Mouse (Mus musculus): ENCODE results near the gene Thra. TPM values are rescaled to one million over a fixed set of nuclear protein-coding genes. Genes with fewer than 3 reads are reported as not detected.
"Not testable (repeated sequence)": the region's sequence is repeated elsewhere in the genome, so short reads cannot be mapped to it uniquely, and the experiment has no call there.

Gene Thra
- polyA plus RNA-seq, 1 experiment from 2014 or later, result 36.3 TPM

DNA sequence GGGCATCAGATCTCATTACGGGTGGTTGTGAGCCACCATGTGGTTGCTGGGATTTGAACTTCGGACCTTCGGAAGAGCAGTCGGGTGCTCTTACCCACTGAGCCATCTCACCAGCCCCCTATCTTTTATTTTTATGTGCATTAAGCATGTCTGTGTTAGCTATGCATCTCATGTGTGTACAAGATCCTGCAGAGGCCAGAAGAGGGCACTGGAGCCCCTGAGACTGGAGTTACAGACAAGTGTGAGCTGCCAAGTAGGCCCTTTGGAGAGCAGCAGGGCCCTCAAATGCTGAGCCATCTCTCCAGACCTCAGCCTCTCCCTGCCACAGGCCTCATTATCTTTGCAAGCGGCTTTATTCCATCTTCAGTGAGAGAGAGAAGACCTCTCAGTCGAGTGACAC is 28.4 kb upstream of the Thra start:
- not testable (repeated sequence) for ATAC-seq (ENCODE audit: low read depth); H3K36me3 ChIP-seq (ENCODE audit: control insufficient read depth, insufficient read depth, low read length); H3K9ac ChIP-seq (ENCODE audit: low read length); H3K9me3 ChIP-seq (ENCODE audit: control insufficient read depth, low read length); H3K4me2 ChIP-seq (ENCODE audit: low read depth, low read length); H3K27ac ChIP-seq (ENCODE audit: low read length); H3K27me3 ChIP-seq (ENCODE audit: control insufficient read depth, insufficient read depth, low read depth, low read length); H3K4me3 ChIP-seq (ENCODE audit: low read length)
- H3K4me1 ChIP-seq (replicated peaks; ENCODE audit: control insufficient read depth, insufficient read depth, low read length), result peaks cover 36% of the 10 kb centered on the region
- WGBS, result 74% methylated on average over 5 of the region's 6 CpGs

DNA sequence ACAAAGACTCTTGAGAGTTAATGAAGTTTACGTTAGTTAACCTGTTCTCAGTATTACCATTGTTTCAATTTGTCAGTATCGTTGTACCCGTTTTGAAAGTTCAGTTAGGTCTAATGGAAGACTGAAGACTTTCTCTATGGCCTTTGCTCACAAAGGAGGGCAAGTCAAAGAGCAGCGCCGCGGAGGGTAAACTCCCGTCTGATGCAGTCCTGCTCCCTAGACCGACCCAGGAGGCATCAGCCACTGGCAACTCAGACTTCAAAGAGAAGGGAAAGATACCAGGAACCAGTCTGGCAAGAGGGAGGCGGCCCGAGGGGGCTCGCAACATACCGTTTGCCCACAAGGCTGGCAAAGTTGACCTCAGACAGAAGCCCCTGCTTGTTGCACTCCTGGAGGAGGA is 26.7 kb upstream of the Thra start:
- H3K9ac ChIP-seq (ENCODE audit: low read length), result no peak overlapping the region
- H3K36me3 ChIP-seq (ENCODE audit: control insufficient read depth, insufficient read depth, low read length), result peaks cover 8% of the 10 kb centered on the region; the same call in 1 of the 2 replicates
- 60% methylated on average over 12 of the region's 12 CpGs for WGBS
- H3K27ac ChIP-seq (ENCODE audit: low read length), result peak overlapping the region; percentile 56
- H3K4me1 ChIP-seq (replicated peaks; ENCODE audit: control insufficient read depth, insufficient read depth, low read length), result peaks cover 29% of the 10 kb centered on the region
- no peak for ATAC-seq (ENCODE audit: low read depth)
- no peak overlapping the region for H3K4me3 ChIP-seq (ENCODE audit: low read length)
- no peaks in the 10 kb centered on the region for H3K27me3 ChIP-seq (ENCODE audit: control insufficient read depth, insufficient read depth, low read depth, low read length)
- H3K9me3 ChIP-seq (ENCODE audit: control insufficient read depth, low read length), result no peaks in the 10 kb centered on the region
- H3K4me2 ChIP-seq (ENCODE audit: low read depth, low read length), result no peak overlapping the region

DNA sequence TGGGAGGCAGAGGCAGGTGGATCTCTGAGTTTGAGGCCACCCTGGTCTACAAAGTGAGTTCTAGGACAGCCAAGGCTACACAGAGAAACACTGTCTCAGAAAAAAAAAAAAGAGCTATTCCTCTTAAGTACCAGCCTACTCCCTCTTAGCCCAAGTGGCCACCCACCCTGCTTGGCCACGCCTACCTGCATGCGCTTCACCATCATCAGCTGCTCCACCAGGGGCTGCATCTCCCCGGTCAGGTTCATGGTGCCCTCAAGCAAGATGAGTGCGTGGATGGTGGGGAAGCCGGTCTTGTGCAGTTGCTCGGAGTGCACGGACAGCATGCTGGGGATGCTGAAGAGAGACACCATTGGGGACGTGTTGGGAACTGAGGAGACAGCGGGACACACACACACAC is 24.5 kb upstream of the Thra start:
- Histone ChIP-seq H3K4me3 (ENCODE audit: low read length) (no peak overlapping the region), H3K4me1 (replicated peaks; ENCODE audit: control insufficient read depth, insufficient read depth, low read length) (peaks cover 12% of the 10 kb centered on the region)
- WGBS, result 93% methylated on average over 9 of the region's 9 CpGs

DNA sequence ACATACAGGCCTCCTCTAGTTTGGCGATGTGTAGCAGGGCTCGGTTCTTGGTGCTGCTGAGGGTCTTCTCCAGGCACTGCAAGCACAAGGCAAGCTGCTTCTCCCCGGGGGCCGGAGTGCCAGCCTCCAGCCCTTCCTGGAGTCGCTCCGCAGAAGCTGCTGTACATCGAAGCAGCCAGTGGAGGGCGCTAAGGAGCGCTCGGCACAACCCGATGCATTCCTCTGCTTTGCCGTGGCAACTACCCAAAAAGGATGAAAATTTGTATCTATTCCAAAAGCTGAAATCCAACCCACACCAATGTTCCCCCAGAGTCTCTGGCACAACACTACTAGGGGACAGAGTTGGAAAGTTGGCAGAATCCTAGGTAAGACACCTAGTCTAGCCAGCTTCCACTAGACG is 22.5 kb upstream of the Thra start:
- H3K4me2 ChIP-seq (ENCODE audit: low read depth, low read length), result no peak overlapping the region
- H3K27me3 ChIP-seq (ENCODE audit: control insufficient read depth, insufficient read depth, low read depth, low read length), result no peaks in the 10 kb centered on the region
- H3K4me1 ChIP-seq (replicated peaks; ENCODE audit: control insufficient read depth, insufficient read depth, low read length), result peaks cover 29% of the 10 kb centered on the region
- H3K4me3 ChIP-seq (ENCODE audit: low read length), result no peak overlapping the region
- peaks cover 3% of the 10 kb centered on the region; the same call in 1 of the 2 replicates for H3K36me3 ChIP-seq (ENCODE audit: control insufficient read depth, insufficient read depth, low read length)
- 0 out of 2 replicates have a peak, but pooled peaks have one; percentile 2 for ATAC-seq (ENCODE audit: low read depth)
- H3K27ac ChIP-seq (ENCODE audit: low read length), result peak overlapping the region; percentile 51; the same call in 1 of the 2 replicates
- no peak overlapping the region for H3K9ac ChIP-seq (ENCODE audit: low read length)
- whole genome bisulfite sequencing, result 9% methylated on average over 13 of the region's 13 CpGs
- no peaks in the 10 kb centered on the region for H3K9me3 ChIP-seq (ENCODE audit: control insufficient read depth, low read length)

More for the DNA sequence above, 24.5 kb upstream of the Thra start:
- H3K27me3 ChIP-seq (ENCODE audit: control insufficient read depth, insufficient read depth, low read depth, low read length), result no peaks in the 10 kb centered on the region
- ATAC-seq (ENCODE audit: low read depth), result no peak
- H3K36me3 ChIP-seq (ENCODE audit: control insufficient read depth, insufficient read depth, low read length), result peaks cover 8% of the 10 kb centered on the region; the same call in 1 of the 2 replicates
- no peak overlapping the region for H3K27ac ChIP-seq (ENCODE audit: low read length)
- no peak overlapping the region for H3K9ac ChIP-seq (ENCODE audit: low read length)
- no peak overlapping the region for H3K4me2 ChIP-seq (ENCODE audit: low read depth, low read length)
- no peaks in the 10 kb centered on the region for H3K9me3 ChIP-seq (ENCODE audit: control insufficient read depth, low read length)

DNA sequence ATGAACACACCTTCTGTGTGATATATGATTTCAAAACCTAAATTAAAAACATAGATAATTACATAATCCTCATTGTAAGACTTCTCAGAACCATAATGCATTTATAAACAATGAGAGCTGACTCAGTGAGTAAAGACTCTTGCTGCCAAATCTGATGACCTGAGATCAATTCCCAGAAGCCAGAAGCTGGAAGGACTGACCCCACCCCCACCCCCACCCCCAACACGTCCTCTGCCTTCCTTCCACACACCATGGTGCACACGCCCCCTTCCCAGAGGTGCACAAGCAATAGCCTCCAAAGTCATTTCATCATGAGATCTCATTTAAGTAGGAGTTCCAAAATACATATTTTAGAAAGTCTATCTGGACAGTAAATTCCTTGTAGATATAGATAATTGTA is 19.7 kb upstream of the Thra start:
- H3K27ac ChIP-seq (ENCODE audit: low read length), result no peak overlapping the region
- ATAC-seq (ENCODE audit: low read depth), result no peak

DNA sequence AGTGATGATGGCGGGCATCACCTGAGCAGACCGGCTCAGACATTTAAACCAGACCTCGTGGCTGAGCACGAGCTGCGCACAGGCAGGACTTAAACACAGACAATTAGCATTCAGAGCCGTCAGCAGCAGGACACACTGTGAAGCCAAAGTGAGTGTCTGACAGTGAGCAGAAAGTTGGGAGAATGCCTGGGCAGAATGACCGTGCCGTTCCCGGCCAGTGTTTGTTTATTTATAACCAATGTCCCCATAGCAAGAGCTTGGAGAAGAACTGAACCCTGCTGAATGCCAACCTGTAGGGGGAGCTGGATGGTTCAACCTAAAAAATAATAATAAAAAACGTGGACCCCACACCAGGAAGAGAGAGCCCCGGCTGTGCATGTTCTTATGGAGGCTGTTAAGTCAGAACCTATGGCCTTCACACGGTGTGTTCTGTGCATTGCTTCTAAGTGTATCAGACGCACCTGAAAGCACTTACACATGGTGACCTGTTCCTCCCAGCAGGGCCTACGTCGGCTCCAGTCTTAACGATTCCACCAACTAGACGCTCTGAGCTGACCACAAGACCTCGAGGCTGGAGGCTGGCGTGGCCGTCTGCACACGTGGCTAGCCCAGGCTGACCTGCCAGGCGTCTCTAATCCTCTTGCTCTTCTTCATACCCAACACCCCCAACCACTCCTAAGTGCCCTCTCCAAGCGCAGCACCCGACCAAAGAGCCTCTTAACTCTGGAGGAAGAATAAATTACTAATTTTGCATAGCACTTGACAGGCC is 18.8 kb upstream of the Thra start:
- Histone ChIP-seq H3K4me3 (ENCODE audit: low read length) (no peak overlapping the region), H3K36me3 (ENCODE audit: control insufficient read depth, insufficient read depth, low read length) (peaks cover 2% of the 10 kb centered on the region; the same call in 1 of the 2 replicates), H3K9me3 (ENCODE audit: control insufficient read depth, low read length) (no peaks in the 10 kb centered on the region), H3K27ac (ENCODE audit: low read length) (peak overlapping the region; percentile 89), H3K4me1 (replicated peaks; ENCODE audit: control insufficient read depth, insufficient read depth, low read length) (peaks cover 33% of the 10 kb centered on the region), H3K27me3 (ENCODE audit: control insufficient read depth, insufficient read depth, low read depth, low read length) (no peaks in the 10 kb centered on the region), H3K9ac (ENCODE audit: low read length) (peak overlapping the region; percentile 30; the same call in 1 of the 2 replicates), H3K4me2 (ENCODE audit: low read depth, low read length) (peak overlapping the region; percentile 5; the same call in 1 of the 2 replicates)
- WGBS, result 25% methylated on average over 24 of the region's 24 CpGs
- ATAC-seq (ENCODE audit: low read depth), result peak; percentile 90

More for the DNA sequence above, 19.7 kb upstream of the Thra start:
- H3K9me3 ChIP-seq (ENCODE audit: control insufficient read depth, low read length), result no peaks in the 10 kb centered on the region
- H3K4me1 ChIP-seq (replicated peaks; ENCODE audit: control insufficient read depth, insufficient read depth, low read length), result peaks cover 33% of the 10 kb centered on the region
- 67% methylated on average over 2 of the region's 2 CpGs for WGBS
- no peak overlapping the region for H3K4me2 ChIP-seq (ENCODE audit: low read depth, low read length)
- H3K4me3 ChIP-seq (ENCODE audit: low read length), result no peak overlapping the region
- peaks cover 5% of the 10 kb centered on the region; the same call in 1 of the 2 replicates for H3K36me3 ChIP-seq (ENCODE audit: control insufficient read depth, insufficient read depth, low read length)
- no peak overlapping the region for H3K9ac ChIP-seq (ENCODE audit: low read length)
- H3K27me3 ChIP-seq (ENCODE audit: control insufficient read depth, insufficient read depth, low read depth, low read length), result no peaks in the 10 kb centered on the region

DNA sequence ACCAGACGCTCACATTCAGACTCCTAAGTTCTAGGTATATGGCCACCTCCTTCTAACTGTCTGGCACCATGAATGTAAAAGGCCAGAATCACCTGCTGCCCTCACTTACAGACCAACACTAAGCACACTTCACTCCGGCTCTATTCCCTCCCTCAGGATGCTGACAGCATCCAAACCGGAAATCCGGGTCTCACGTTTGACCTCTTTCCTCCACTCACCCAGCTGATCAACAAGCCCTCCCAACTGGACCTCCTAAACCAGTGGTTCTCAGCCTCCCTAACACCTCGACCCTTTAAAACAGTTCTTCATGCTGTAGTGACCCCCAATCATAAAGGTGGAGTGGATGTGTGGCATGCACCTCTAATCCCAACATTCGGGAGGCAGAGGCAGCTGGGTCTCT is 17.3 kb upstream of the Thra start:
- no peak for ATAC-seq (ENCODE audit: low read depth)
- Histone ChIP-seq H3K4me2 (ENCODE audit: low read depth, low read length) (no peak overlapping the region), H3K4me1 (replicated peaks; ENCODE audit: control insufficient read depth, insufficient read depth, low read length) (peaks cover 29% of the 10 kb centered on the region), H3K36me3 (ENCODE audit: control insufficient read depth, insufficient read depth, low read length) (peaks cover 4% of the 10 kb centered on the region; the same call in 1 of the 2 replicates), H3K9ac (ENCODE audit: low read length) (peak overlapping the region; percentile 39; the same call in 1 of the 2 replicates), H3K27me3 (ENCODE audit: control insufficient read depth, insufficient read depth, low read depth, low read length) (no peaks in the 10 kb centered on the region), H3K9me3 (ENCODE audit: control insufficient read depth, low read length) (no peaks in the 10 kb centered on the region), H3K4me3 (ENCODE audit: low read length) (no peak overlapping the region), H3K27ac (ENCODE audit: low read length) (no peak overlapping the region)
- 40% methylated on average over 7 of the region's 7 CpGs for WGBS

DNA sequence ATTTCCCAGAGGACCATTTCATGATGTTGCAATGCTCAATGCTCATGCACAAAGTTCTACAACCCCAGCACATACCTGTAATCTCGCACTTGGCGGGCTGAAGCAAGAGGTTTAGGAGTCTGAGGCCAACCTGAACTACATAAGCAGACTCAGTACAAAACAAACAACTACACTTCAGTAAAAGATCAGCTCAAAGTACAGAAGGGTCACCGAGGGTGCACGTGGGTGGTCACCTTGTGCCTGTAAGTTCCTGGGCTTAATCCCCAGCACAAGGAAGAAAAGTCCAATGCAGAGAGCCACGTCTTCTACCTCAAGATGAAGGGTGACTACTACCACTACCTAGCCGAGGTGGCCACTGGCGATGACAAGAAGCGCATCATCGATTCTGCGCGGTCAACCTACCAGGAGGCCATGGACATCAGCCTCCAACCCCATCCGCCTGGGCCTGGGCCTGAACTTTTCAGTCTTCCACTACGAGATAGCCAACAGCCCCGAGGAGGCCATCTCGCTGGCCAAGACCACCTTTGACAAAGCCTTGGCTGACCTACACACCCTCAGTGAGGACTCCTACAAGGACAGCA is 14.4 kb upstream of the Thra start:
- no peak overlapping the region for H3K4me3 ChIP-seq (ENCODE audit: low read length)
- peaks cover 4% of the 10 kb centered on the region; the same call in 1 of the 2 replicates for H3K36me3 ChIP-seq (ENCODE audit: control insufficient read depth, insufficient read depth, low read length)
- H3K9ac ChIP-seq (ENCODE audit: low read length), result no peak overlapping the region
- 93% methylated on average over 15 of the region's 15 CpGs for WGBS
- no peak overlapping the region for H3K4me2 ChIP-seq (ENCODE audit: low read depth, low read length)
- no peak for ATAC-seq (ENCODE audit: low read depth)
- no peaks in the 10 kb centered on the region for H3K27me3 ChIP-seq (ENCODE audit: control insufficient read depth, insufficient read depth, low read depth, low read length)
- no peak overlapping the region for H3K27ac ChIP-seq (ENCODE audit: low read length)
- no peaks in the 10 kb centered on the region for H3K9me3 ChIP-seq (ENCODE audit: control insufficient read depth, low read length)
- H3K4me1 ChIP-seq (replicated peaks; ENCODE audit: control insufficient read depth, insufficient read depth, low read length), result peaks cover 28% of the 10 kb centered on the region

DNA sequence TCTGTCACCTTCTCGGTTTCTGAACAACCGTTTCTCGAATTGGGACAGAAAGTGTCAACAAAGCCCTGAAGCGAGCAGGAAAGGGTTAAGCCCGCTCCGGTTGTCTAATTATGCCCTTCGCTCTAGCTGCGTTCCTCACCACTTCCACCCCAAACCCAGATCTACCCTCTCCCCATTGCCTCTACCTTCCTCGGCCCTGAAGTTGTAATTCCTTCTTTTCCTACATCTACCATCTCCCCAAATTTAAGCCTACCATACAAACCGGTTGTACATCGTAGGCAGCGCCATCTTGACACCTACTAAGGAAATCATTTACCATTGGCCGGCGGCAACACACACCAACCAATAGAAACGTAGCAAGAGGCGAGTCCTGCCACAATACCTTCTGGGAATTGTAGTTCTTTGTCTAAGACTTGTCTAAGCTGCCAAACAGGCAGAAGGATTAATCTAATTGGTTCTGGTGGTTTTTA is 11.3 kb upstream of the Thra start, which contains the start of gene Med24:
Gene Med24, minus strand, starts transcription at position 317 of the 470 bp plus-strand sequence.
- peak within 1 kb of the TSS; percentile 72 for H3K4me3 ChIP-seq (ENCODE audit: low read length)
- peaks cover 4% of the 10 kb centered on the region; the same call in 1 of the 2 replicates for H3K36me3 ChIP-seq (ENCODE audit: control insufficient read depth, insufficient read depth, low read length)
- 0% methylated on average over 16 of the region's 16 CpGs for WGBS
- H3K9me3 ChIP-seq (ENCODE audit: control insufficient read depth, low read length), result peaks cover 2% of the 10 kb centered on the region; the same call in 1 of the 2 replicates
- H3K9ac ChIP-seq (ENCODE audit: low read length), result peak within 1 kb of the TSS; percentile 63
- H3K27me3 ChIP-seq (ENCODE audit: control insufficient read depth, insufficient read depth, low read depth, low read length), result no peaks in the 10 kb centered on the region
- peak within 1 kb of the TSS; percentile 79 for H3K4me2 ChIP-seq (ENCODE audit: low read depth, low read length)
- H3K4me1 ChIP-seq (replicated peaks; ENCODE audit: control insufficient read depth, insufficient read depth, low read length), result peaks cover 8% of the 10 kb centered on the region
- ATAC-seq (ENCODE audit: low read depth), result peak; percentile 96
- 0 out of 2 replicates have a peak within 1 kb of the TSS, but pooled peaks have one; percentile 47 for H3K27ac ChIP-seq (ENCODE audit: low read length)
